Mouse (Mus musculus): Measurements from ENCODE around the gene Lnpk. TPM values are rescaled to one million over a fixed set of nuclear protein-coding genes. Genes with fewer than 3 reads are reported as not detected.

Gene Lnpk
- 29.8 and 32.9 TPM in 2 replicates for polyA plus RNA-seq (2012; rRNA removed)

DNA sequence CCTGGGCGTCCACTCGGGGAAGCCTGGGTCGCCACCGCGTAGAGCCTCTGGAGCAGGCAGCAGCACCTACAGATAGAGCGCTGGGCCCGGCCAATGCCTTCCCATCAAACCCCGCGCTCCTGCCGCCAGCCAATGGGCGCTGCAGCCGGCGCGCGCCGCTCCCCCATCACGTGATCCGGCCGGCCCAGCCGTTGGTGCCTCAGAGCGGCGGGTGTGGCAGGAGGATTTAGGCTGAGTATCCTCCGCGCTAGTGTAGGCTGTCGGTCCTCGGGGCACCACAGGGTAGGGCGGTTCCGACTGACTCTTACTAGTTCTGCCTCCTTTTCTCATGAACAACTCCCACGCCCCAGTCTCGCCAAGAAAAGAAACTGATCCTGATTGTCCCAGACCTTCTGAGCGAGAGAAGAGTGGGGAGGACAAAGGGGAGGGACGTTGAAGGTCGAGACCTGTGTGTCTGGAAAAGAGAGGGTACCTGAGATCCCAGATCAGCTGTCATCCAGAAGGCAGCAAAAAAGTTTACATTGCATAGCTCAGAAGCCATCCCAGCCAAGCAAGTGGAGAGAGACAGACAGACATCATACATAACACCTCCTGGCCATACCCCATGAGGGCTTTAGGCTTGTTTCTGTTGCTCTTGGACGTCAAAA lies at the start of gene Lnpk:
TSS of gene Lnpk (minus strand) at position 593 of the 647 bp plus-strand sequence.

Other genes with a start within 250 kb of the Lnpk start
- 0.80 and 0.93 TPM in 2 replicates for gene Evx2, start 80.1 kb upstream of the Lnpk start, polyA plus RNA-seq (2012; rRNA removed)
- gene Hoxd13, start 88.9 kb upstream of the Lnpk start, polyA plus RNA-seq (2012; rRNA removed), result 0.05 and 0.08 TPM in 2 replicates
- gene Hoxd12, start 95.6 kb upstream of the Lnpk start, polyA plus RNA-seq (2012; rRNA removed), result not detected in 2 replicates
- not detected in 2 replicates for gene Hoxd11, start 100.1 kb upstream of the Lnpk start, polyA plus RNA-seq (2012; rRNA removed)
- gene Hoxd10, start 112.5 kb upstream of the Lnpk start, polyA plus RNA-seq (2012; rRNA removed), result not detected in 2 replicates
- 0.04 TPM in 1 of 2 replicates, not detected in the other for gene Hoxd9, start 118.3 kb upstream of the Lnpk start, polyA plus RNA-seq (2012; rRNA removed)
- gene Hoxd8, start 125.2 kb upstream of the Lnpk start, polyA plus RNA-seq (2012; rRNA removed), result 0.12 and 0.19 TPM in 2 replicates
- 0.05 and 2.5 TPM in 2 replicates for gene Hoxd3, start 132.5 kb upstream of the Lnpk start, polyA plus RNA-seq (2012; rRNA removed)
- 0.23 and 0.33 TPM in 2 replicates for gene Hoxd4, start 132.5 kb upstream of the Lnpk start, polyA plus RNA-seq (2012; rRNA removed)
- 0.04 TPM in 1 of 2 replicates, not detected in the other for gene Gm28230, start 147.3 kb upstream of the Lnpk start, polyA plus RNA-seq (2012; rRNA removed)
- 0.66 TPM in 1 of 2 replicates, not detected in the other for gene Hoxd1, start 183.5 kb upstream of the Lnpk start, polyA plus RNA-seq (2012; rRNA removed)
- gene Mtx2, start 246.4 kb upstream of the Lnpk start, polyA plus RNA-seq (2012; rRNA removed), result 88.3 and 101 TPM in 2 replicates

Measured in central nervous system, embryonic 18 days (tissue).